Mouse (Mus musculus) G1E (cell line): ENCODE measurements around the gene Selenot.

Experiments used
- CTCF ChIP-seq: IDR thresholded peaks from 2 replicates; pipeline ENCODE4 v1.5.1; 2012; ENCODE audit warnings: low read depth, low read length, inconsistent platforms, mixed read lengths
- GATA1 ChIP-seq: IDR thresholded peaks from 2 replicates; pipeline ENCODE4 v1.6.1; 2012; ENCODE audit warnings: borderline replicate concordance, low read length, inconsistent platforms, mixed read lengths
- POLR2AphosphoS5 ChIP-seq: IDR thresholded peaks from 2 replicates; pipeline ENCODE4 v1.6.1; 2012; ENCODE audit warnings: low read depth, low read length, inconsistent platforms; ENCODE audit not compliant: insufficient replicate concordance
- TAL1 ChIP-seq: conservative IDR thresholded peaks from 2 replicates; pipeline ENCODE4 v1.6.1; 2012; ENCODE audit warnings: low read depth, low read length, inconsistent platforms, mixed read lengths

- TF ChIP-seq CTCF (no peak), TAL1 (no peak), GATA1 (no peak), POLR2AphosphoS5 (no peak)
Observed at GRCm38 (mm10) chr3:58582297-58582696, 5.9 kb downstream of the Selenot start.
